Mouse (Mus musculus) kidney, postnatal 0 days (tissue): Measurements from ENCODE around the gene Rbm8a. TPM values are rescaled to one million over a fixed set of nuclear protein-coding genes. Genes with fewer than 3 reads are reported as not detected.
"Not testable (repeated sequence)": the region's sequence is repeated elsewhere in the genome, so short reads cannot be mapped to it uniquely, and the experiment has no call there.

Source experiments
- ATAC-seq: fragments of 200-750 bp; cut with Nextera tagmentation; replicated peaks from 2 replicates; pipeline ENCODE4 v1.8.0; 2017; ENCODE audit warnings: low read depth, moderate number of reproducible peaks, moderate TSS enrichment, moderate library complexity; ENCODE audit not compliant: low FRiP score
- DNase-seq: peaks from one replicate; pipeline ENCODE4 v3.0.0-alpha.2; 2016; ENCODE audit warnings: low spot score
- H3K27ac ChIP-seq: fragments of 300-500 bp; sonication (generic); 2 replicates; pipeline ENCODE4 v1.5.1; 2014; ENCODE audit warnings: mild to moderate bottlenecking
- H3K27me3 ChIP-seq: fragments of 300-500 bp; sonication (generic); 2 replicates; pipeline ENCODE4 v1.6.1; 2014; ENCODE audit warnings: low read length, mixed read lengths; ENCODE audit not compliant: insufficient read depth
- H3K36me3 ChIP-seq: fragments of 300-500 bp; sonication (generic); 2 replicates; pipeline ENCODE4 v1.6.1; 2014; ENCODE audit warnings: low read length, mixed read lengths; ENCODE audit not compliant: insufficient read depth
- H3K4me1 ChIP-seq: fragments of 300-500 bp; sonication (generic); replicated peaks from 2 replicates; pipeline ENCODE4 v1.6.1; 2014; ENCODE audit warnings: antibody characterized with exemption, low read length, mixed read lengths; ENCODE audit not compliant: insufficient read depth
- H3K4me2 ChIP-seq: fragments of 300-500 bp; sonication (generic); 2 replicates; pipeline ENCODE4 v1.6.1; 2014; ENCODE audit warnings: mild to moderate bottlenecking, low read length, moderate library complexity, mixed read lengths
- H3K4me3 ChIP-seq: fragments of 300-500 bp; sonication (generic); replicated peaks from 2 replicates; pipeline ENCODE4 v1.5.1; 2014; ENCODE audit warnings: low read depth, low read length
- H3K9ac ChIP-seq: fragments of 300-500 bp; sonication (generic); 2 replicates; pipeline ENCODE4 v1.6.1; 2014; ENCODE audit warnings: low read depth, low read length
- H3K9me3 ChIP-seq: fragments of 300-500 bp; sonication (generic); replicated peaks from 2 replicates; pipeline ENCODE4 v1.6.1; 2016; ENCODE audit warnings: low read length, inconsistent platforms, mixed read lengths
- CTCF ChIP-seq: IDR thresholded peaks from 2 replicates; pipeline ENCODE4 v1.5.1; 2016; ENCODE audit warnings: antibody characterized with exemption, low read depth, mild to moderate bottlenecking, moderate library complexity
- WGBS: fragments of 180-500 bp; shearing (Covaris S2); extraction: QIAGEN DNeasy Blood & Tissue Kit; methylation state at CpG from one replicate; pipeline ENCODE4 v1.1.7; 2014; 5-methylcytosine and 5-hydroxymethylcytosine counted together
- polyA plus RNA-seq: library from polyadenylated mRNA; unstranded; fragments of >200 nt; fragmentation: Nextera tagmentation; extraction: Ambion mirVana; gene quantifications from 2 replicates; pipeline ENCODE4 v1.2.1, GENCODE M21; 2015

The Rbm8a gene
- polyA plus RNA-seq, 1 experiment from 2014 or later = 100 TPM

GRCm38 (mm10) chr3:96601941-96602703 is 27.6 kb upstream of the Rbm8a start:
- TF ChIP-seq CTCF = no peak
- Histone ChIP-seq H3K4me1 (peaks cover 13% of the 10 kb centered on the region), H3K9ac (peak overlapping the region; percentile 81), H3K36me3 (no peaks in the 10 kb centered on the region), H3K27me3 (no peaks in the 10 kb centered on the region), H3K4me2 (peak overlapping the region; percentile 84), H3K4me3 (peak overlapping the region; percentile 72), H3K9me3 (no peaks in the 10 kb centered on the region), H3K27ac (peak overlapping the region; percentile 95)
- DNase-seq (peak; percentile 63), ATAC-seq (no peak)
- 20% methylated on average over 10 of the region's 10 CpGs for WGBS

DNA sequence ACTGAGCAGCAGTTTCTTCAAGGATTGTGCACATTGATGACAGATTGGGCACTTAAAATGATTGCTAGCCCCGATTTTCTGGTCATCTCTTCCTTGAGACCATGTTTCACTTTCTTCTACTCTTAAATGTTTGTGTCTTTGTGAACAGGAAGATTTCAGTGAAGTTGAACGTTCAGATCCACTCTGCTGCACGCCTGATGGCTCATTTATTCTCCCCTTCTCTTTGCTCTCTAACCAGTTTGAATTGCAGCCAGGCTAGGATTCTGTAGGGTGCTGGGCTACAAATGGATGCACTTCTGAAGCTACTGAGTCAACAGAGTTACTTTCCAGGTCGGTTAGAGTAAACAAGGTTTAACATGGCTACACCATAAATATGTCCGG is 27.0 kb upstream of the Rbm8a start:
- peaks cover 9% of the 10 kb centered on the region for H3K4me1 ChIP-seq
- no peak for ATAC-seq

DNA sequence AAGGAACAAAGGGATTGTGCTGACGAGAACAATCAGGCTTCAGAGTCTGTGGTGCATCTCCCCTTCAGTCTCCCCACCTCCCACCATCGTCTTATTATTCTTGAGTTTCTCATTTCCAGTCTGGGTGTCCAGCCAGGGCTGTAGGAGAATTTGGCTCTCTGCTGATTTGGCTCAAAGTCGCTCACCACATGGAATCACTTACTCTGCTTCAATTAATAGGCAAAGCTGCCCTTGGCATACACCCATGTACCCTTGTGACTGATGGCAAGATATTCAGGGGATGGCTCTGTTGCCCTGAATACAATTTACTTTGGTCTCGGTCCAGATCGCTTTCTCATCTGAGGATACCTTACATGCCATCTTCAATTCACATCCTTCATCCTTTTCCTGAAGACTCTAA is 26.4 kb upstream of the Rbm8a start:
- H3K27ac ChIP-seq = 0 out of 2 replicates have a peak overlapping the region, but pooled peaks have one; percentile 95
- no peak for DNase-seq

More for the DNA sequence above, 27.0 kb upstream of the Rbm8a start:
- Histone ChIP-seq H3K27me3 (no peaks in the 10 kb centered on the region), H3K9me3 (no peaks in the 10 kb centered on the region), H3K9ac (peak overlapping the region; percentile 81; the same call in 1 of the 2 replicates), H3K4me3 (peak overlapping the region; percentile 72), H3K36me3 (no peaks in the 10 kb centered on the region), H3K4me2 (peak overlapping the region; percentile 84), H3K27ac (peak overlapping the region; percentile 95)
- 9% methylated on average over 5 of the region's 5 CpGs for WGBS
- TF ChIP-seq CTCF = no peak
- no peak for DNase-seq

DNA sequence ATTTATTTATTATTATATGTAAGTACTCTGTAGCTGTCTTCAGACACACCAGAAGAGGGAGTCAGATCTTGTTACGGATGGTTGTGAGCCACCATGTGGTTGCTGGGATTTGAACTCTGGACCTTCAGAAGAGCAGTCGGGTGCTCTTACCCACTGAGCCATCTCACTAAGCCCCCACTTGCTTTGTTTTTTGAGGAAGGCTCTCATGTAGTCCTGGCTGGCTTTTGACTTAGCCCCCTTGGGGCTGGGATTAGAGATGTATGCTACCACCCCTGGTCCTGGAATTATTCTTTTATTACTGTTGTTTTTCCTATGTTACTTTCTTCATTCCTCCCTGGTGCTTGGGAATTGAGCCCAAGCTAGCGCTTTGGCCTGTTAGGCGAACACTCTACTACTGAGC is 23.7 kb upstream of the Rbm8a start:
- H3K4me3 ChIP-seq, H3K4me1 ChIP-seq, ATAC-seq, H3K9me3 ChIP-seq, H3K9ac ChIP-seq, H3K36me3 ChIP-seq, H3K4me2 ChIP-seq, H3K27ac ChIP-seq, H3K27me3 ChIP-seq, DNase-seq: not testable (repeated sequence)
- 94% methylated on average over 4 of the region's 4 CpGs for WGBS

More for the DNA sequence above, 26.4 kb upstream of the Rbm8a start:
- H3K9ac ChIP-seq = peak overlapping the region; percentile 81; the same call in 1 of the 2 replicates
- no peaks in the 10 kb centered on the region for H3K36me3 ChIP-seq
- H3K27me3 ChIP-seq = no peaks in the 10 kb centered on the region
- no peak for TF ChIP-seq CTCF
- no peaks in the 10 kb centered on the region for H3K9me3 ChIP-seq
- peak overlapping the region; percentile 72; the same call in 1 of the 2 replicates for H3K4me3 ChIP-seq
- 57% methylated on average over 5 of the region's 5 CpGs for WGBS
- peaks cover 6% of the 10 kb centered on the region; the same call in 1 of the 2 replicates for H3K4me1 ChIP-seq
- ATAC-seq = no peak
- H3K4me2 ChIP-seq = peak overlapping the region; percentile 84

- 90% methylated on average over 4 of the region's 4 CpGs for WGBS
- Histone ChIP-seq H3K4me2 (no peak overlapping the region), H3K9me3 (no peaks in the 10 kb centered on the region), H3K27me3 (no peaks in the 10 kb centered on the region), H3K27ac (no peak overlapping the region), H3K4me3 (no peak overlapping the region), H3K4me1 (0 out of 2 replicates have a peak, but pooled peaks cover 6% of the 10 kb centered on the region), H3K9ac (no peak overlapping the region), H3K36me3 (no peaks in the 10 kb centered on the region)
- DNase-seq (no peak), ATAC-seq (no peak)
- no peak for TF ChIP-seq CTCF
These were observed 23.1 kb upstream of the Rbm8a start for GRCm38 (mm10) chr3:96606618-96607017.

- Histone ChIP-seq H3K9ac (no peak overlapping the region), H3K4me3 (no peak overlapping the region), H3K4me2 (no peak overlapping the region), H3K9me3 (no peaks in the 10 kb centered on the region), H3K27me3 (no peaks in the 10 kb centered on the region), H3K4me1 (no peaks in the 10 kb centered on the region), H3K36me3 (peaks cover 35% of the 10 kb centered on the region), H3K27ac (no peak overlapping the region)
- no peak for DNase-seq
- 96% methylated on average over 3 of the region's 3 CpGs for WGBS
- no peak for TF ChIP-seq CTCF
- no peak for ATAC-seq
These were observed 11.8 kb upstream of the Rbm8a start for GRCm38 (mm10) chr3:96617941-96618340.
